Mouse (Mus musculus): ENCODE results near the gene Acaca.

- TF ChIP-seq POLR2A (IDR thresholded peaks at IDR 0.05; ENCODE audit: low read depth, low read length), result no peak
- TF ChIP-seq CTCF (IDR thresholded peaks at IDR 0.05; ENCODE audit: borderline replicate concordance, insufficient read depth, low read length), result no peak
Measured at GRCm38 (mm10) chr11:84210876-84211275, 81.4 kb downstream of the Acaca start.

Measured in embryonic fibroblast, embryonic 13.5 days (primary cell).